Mouse (Mus musculus) cerebral cortex, adult 2 months (tissue): ENCODE measurements around the gene Mpv17l2.

Experiments used
- WGBS: fragments of 180-500 bp; shearing (Covaris S2); methylation state at CpG from one replicate; pipeline ENCODE4 v1.1.7; 2018; 5-methylcytosine and 5-hydroxymethylcytosine counted together

The Mpv17l2 gene

DNA sequence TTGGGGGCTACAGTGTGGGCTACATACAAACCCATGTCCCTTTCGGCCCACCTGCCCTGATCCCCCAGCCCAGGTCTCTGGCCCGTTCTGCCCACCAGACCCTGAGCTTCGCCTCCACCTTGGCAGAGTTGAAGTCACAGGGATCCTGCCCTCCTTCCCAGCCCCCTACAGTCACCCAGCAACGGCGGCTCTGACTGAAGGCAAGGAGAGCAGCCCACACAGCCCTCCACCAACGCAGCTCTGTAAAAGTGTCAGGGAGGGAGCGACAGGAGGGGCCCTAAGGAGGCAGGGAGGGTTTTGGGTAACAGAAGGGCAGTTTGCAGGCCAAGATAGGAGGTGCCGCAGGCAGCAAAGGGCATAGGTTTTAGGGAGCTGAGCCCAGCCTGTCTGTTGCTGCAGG lies 30.1 kb upstream of the Mpv17l2 start:
- WGBS, result 50% methylated on average over 8 of the region's 8 CpGs

DNA sequence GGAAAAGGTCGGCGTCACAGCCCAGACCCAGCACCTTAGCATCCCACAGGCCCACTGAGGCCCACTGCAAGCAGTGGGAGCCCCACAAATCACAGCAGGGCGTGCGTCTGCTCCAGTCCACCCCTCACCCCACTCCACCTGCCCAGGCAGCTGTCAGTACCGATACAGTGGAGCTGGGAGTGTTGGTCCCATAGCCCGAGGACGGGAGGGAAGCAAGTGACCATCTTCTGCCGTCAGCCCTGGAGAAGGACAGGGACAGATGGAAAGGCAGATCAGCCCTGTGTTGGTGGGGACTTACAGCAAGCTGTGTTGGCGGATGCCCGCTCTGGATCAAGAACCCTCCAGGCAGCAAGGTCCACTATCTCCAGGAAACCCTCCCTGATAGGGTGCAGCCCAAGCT lies 28.3 kb upstream of the Mpv17l2 start:
- WGBS, result 65% methylated on average over 10 of the region's 10 CpGs

DNA sequence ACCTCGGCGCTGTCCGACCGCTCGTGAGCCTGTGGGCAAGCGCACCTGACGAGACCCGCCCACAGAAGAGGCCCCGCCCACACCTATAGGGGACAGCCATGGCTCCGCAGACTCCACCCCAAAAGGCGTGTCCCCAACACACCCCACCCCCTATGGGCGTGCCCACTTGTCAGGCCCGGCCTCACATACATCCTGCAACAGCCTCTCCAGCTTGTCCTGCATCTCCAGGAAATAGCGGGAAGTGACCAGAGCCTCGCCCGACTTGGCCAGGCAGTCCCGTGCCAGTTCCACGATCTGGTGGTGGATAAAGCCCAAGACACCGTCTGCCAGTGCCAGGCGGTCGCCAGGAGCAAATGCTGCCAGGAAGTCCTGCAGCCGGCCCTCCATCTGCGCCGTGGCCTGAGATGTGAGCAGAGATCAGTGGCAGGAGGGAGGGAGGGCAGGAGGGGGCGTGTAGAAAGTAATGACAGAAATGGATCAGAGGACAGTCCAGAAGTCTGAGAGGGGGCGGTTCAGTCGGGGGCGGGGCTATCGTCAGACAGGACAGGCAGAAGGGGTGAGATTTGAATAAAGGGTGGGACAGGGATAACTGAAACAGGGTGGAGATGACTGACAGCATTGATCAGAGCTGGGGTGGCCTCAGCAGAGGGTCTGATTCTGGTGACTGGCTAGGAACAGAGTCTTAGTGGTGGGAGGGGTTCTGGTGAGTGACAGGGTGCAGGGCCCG lies 27.4 kb upstream of the Mpv17l2 start:
- WGBS, result 41% methylated on average over 30 of the region's 30 CpGs

DNA sequence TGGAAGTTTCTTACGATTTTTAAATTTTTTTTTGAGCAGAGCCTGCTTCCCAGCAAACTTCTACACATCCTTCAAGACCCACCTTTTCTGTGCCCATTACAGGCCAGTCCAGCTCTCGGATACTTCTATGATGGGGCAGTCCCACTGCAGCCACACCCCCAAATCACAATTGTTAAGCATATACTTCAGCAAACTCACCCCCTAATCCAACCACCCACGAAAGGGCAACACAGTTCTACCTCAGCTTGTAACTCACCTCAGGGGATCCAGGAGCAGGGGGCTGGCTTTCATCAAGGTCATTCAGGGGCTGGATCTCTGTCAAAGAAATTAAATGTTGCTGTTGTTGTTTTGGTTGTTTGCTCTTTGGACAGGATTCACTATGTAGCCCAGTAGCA lies 26.3 kb upstream of the Mpv17l2 start:
- 92% methylated on average over 3 of the region's 3 CpGs for WGBS

DNA sequence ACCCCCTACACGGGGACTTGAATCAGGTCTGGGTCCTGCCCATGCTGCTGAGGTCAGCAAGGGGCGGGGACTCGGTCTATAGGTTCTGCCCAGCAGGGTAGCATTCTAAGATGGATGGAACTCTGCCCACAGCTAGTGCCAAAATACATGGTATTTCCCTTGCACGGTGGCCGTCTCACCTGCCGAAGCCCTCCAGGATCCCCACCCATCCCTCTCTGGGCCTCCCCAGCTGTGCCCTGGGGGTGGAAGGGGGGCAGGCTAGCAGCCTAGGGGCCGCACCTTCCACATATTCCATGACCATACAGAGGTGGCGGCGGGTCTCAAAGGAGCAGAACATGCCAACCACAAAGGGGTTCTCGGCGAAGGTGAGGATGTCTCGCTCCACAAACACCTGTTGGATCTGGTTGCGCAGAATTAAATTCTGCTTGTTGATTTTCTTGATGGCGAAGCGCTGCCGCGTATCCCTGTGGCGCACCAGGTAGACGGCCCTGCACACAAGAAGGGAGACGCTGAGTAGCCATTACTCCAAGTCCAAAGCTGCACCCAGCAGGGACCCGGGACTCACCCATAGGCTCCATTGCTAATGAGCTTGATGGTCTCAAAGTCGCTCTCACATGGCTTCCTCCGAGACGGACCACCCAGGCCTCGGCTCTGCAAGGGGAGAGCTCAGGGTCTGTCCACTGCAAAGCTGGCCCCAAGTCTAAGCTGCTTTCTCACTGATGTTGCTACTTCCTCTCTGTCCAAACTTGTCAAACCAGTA lies 25.7 kb upstream of the Mpv17l2 start:
- 89% methylated on average over 25 of the region's 25 CpGs for WGBS

DNA sequence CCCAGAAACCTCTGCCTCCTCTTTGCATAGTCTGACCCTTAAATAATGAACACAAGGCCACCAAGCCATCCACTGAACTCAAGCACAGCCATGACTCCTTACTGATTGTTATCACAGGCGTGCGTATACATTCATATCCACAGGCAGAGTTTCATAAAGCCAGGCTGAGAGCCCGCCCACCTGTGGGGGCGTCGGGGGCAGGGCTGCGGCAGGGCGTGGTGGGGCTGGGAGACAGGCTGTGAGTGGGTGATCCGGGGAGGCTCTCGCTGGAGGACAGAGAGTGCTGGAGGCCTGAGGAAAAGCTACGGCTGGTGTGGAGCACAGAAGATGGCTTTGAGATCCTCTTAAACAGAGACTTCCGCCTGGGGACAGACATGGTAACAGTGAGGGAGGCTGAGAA lies 19.3 kb upstream of the Mpv17l2 start:
- 60% methylated on average over 11 of the region's 11 CpGs for WGBS

DNA sequence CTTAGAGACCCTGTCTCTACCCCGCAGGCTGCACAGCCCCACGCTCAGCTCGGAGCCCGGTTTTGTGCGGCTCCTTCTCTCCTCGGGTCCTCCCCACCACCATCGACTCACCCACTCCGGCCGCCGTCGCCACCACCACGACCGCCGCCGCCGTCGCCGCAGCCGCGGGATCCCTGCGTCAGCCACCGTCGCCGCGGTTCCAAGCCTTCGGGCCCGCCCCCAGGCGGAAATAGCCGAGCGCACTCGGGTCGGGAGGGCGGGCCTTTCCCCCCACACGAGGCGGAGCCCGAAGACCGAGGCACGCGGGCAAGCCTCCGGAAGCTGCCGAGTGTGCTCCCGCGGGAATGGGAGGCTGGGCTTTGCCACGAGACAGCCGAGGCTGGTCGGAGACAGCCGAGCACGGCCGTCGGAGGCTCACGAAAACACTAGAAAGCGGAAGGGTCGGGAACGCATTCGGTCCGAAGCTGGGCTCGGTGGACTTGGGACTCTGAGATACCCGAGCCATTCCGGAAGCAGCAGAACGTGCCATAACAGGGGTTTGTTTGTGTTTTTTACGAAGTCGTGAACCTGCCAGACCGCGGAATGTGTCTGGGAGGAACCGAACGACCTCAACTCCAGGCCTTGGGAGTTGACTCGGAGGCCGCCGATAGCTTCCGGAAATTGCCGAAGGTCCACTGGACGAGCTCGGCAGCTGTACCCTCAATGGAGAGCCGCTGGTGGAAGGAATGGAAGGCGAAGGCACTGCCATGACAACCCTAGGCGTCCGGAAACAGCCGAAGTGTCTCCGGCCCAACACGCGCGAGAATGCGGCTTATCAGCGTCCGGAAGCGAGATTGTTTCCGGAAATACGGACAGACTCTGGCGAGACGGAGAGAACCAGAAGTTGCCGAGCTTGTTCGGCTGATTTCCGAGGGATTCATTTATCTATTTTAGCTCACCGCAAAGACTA lies 16.0 kb upstream of the Mpv17l2 start, which contains the start of gene Pik3r2:
TSS of gene Pik3r2 (minus strand) at position 218 of the 949 bp plus-strand sequence.
- WGBS, result under 1% methylated on average over 94 of the region's 94 CpGs

DNA sequence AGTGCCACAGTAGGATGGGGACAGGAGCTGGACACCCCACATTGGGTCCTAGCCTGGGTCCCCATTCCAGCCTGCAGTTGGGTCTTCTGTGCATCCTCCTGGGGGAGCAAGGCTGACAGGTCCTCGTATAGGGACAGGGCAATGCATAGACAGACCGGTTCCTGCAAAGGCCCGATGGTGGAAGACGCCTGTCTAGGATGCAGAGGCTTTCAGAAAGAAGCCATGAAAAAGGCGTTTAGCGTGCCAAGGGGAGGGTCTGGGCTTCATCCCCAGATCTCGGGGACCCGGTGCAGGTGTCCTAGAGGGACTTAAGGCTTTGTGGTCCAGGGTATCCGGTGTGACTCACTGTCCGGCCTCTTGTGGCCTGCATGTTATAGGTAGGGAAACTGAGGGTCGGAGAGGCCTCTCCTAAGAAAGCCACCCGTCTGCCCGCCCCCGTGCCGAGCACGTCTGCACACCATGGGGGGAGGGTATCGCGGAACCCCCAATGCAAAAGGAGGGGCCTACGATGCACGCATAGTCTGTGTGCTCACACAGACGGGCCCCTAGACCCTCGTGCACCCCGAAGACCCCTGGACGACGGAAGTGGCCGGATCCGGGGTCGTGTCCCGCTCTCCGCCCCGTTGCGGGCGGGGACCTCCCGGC lies 15.2 kb upstream of the Mpv17l2 start:
- WGBS, result under 1% methylated on average over 34 of the region's 34 CpGs

DNA sequence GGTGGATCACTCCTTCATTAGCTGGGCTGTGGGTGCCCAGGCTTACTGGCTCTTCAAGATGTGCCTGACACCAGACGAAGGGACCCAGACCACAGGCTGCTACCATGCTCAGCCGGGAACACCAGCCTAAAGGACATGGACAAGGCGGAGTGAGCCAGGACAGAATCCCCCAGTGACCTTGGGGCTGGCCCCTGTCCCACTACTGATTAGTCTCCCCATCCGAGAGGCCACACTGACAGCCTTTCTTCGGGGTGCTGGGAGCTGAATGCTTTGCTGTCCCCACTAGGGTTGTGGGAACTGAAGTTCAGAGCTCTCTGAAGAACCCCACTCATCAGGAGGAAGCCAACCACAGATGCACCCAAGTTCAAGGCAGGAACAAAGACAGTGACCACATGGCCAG lies 14.5 kb upstream of the Mpv17l2 start:
- 62% methylated on average over 5 of the region's 5 CpGs for WGBS

DNA sequence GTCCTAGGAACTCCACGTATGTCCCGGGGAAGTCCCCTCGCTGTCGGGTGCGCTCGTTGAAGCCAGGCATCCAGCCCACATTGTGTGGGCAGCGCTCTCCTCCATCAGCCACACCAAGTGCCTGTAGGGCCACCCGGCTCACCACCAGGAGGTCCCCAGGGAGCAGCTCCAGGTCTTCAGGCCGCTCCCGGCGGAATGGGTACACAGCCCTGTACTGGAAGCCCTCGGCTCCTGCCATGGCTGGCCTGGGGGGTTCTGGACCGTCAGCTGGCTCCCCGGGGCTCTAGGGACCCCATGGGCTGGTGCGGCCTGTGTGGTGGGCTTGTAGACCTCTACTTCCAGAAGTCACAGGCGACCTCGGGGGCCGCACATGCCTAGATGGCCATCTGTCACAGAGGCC lies 14.0 kb upstream of the Mpv17l2 start:
- 84% methylated on average over 18 of the region's 18 CpGs for WGBS

DNA sequence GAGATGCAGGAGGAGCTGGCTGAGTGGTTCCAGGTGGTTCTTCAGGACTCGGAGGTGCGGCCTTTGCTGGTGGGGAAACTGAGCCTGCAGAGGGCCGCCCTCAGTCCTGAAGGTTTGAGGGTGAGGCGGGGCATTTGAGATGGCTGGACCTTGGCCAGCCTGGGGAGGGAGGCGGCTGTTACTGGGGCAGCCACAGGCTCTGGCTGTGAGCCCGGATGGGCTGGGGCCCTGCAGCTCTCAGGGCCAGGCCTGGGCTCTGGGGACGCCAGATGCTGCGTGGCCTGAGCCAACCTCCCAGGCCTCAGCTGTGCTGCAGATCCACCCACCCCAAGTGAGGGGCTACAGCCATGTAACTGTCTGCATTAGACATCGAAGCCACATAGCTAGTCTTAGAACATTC lies 13.1 kb upstream of the Mpv17l2 start:
- 24% methylated on average over 9 of the region's 9 CpGs for WGBS

DNA sequence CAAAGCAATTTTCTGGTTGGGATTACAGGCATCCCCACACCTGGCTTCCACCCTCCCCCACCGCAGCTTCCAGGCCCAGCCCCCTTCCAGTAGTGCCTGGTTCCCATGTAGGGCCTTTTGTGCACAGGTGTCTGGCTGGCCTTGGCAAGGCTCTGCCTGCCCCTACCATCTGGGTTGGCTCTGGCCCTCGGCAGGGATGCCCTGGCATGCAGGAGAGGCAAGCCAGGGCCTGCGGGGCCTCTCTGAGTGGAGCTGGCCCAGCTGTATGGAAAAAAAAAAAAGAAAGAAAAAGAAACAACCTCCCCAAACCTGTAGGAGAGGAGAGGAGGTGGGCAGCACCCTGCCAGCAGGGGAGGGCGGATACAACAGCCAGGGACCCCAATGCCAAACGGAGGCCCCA lies 12.7 kb upstream of the Mpv17l2 start:
- WGBS, result 43% methylated on average over 5 of the region's 5 CpGs

DNA sequence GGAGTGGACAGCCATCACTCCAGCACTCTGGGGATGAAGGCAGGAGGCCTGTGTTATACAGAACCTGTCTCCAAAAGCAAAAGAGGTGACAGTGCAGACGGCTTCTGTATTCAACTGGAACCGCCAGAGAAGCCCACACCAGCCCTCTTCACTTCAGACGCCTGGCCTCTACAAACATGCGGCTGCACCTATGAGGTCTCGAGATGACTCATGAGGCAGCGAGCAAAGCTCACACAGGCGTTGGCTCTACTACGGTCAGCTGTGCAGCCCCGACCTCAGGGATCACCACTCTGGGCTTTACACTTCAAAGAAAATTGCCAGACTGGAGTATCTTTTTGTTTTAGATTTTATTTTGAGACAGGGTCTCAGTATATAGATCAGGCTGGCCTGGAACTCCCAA lies 12.1 kb upstream of the Mpv17l2 start:
- WGBS, result 77% methylated on average over 9 of the region's 9 CpGs

DNA sequence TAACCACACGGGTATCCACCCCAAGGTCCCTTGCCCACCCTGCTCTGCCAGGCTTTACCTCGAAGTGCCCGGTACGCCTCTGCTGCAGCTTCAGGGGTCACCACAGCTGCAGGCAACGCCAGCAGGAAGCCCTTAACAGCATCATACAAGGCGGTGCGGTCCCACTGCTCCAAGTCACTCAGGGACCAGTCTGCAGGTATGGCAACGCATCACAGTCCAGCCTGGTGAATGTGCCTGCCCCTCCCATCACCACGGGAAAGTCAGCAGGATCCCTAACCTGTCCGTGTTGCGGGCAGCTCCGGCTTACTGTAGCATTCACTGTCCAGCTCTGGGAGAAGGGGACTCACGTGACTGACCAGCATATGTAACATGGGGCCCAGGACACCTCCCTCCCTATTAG lies 11.3 kb upstream of the Mpv17l2 start:
- WGBS, result 94% methylated on average over 13 of the region's 13 CpGs

DNA sequence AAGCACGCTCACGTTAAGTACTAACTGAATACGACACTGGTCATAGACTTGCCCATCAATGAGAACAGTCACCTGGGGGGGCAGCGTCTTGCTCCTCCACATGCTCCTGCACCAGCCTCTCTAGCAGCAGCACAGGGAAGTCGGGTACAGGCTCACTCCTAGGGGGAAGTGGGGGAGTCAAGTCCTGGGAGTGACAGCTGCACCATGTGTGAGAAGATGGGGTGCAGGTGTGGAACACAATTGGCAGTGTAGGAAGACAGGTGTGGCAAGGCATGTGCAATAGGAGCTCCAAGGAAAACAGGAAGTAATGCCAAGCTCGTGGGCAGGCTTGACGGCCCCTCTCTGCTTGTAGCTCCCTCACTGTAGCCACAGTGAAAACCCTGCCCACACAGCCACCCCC lies 10.5 kb upstream of the Mpv17l2 start:
- 73% methylated on average over 7 of the region's 7 CpGs for WGBS

DNA sequence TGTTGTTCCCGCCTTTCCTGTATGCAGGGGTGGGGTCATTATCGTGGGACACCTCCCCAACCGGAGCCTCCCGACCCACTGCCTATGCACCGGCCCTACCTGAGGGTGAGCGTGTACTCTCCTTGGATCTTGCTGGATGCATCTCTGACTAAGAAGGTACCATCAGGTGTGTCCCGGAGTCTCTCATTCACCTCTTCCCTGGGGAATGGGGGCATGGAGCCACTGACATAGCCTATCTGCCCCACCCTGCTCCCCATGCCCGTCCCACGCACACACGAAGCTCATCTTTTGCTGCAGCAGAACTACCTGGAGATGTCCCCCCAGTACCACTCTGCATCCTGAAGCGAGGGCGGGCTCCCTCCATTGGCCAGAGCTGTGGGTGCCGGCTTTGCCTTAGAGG lies 10.0 kb upstream of the Mpv17l2 start:
- 95% methylated on average over 13 of the region's 13 CpGs for WGBS

DNA sequence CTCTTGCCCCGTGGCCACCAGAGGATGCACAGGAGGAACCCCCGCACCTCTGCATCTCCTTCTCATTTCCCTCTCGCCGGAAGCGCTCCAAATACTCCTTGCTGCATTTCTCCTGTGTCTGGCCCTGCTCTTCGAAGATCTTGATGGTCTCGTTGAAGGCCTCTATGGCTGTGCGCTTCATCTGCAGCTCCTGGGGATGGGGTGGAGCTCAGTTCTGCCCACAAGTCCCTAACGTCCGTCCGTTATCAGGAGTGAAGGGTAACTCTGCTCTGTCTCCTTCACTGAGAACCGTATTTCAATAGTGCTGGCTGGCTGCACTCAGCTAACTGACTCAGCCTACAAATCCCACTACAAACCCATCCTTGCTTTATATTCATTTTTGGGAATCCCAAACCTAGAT lies 9.1 kb upstream of the Mpv17l2 start:
- 80% methylated on average over 12 of the region's 12 CpGs for whole genome bisulfite sequencing

DNA sequence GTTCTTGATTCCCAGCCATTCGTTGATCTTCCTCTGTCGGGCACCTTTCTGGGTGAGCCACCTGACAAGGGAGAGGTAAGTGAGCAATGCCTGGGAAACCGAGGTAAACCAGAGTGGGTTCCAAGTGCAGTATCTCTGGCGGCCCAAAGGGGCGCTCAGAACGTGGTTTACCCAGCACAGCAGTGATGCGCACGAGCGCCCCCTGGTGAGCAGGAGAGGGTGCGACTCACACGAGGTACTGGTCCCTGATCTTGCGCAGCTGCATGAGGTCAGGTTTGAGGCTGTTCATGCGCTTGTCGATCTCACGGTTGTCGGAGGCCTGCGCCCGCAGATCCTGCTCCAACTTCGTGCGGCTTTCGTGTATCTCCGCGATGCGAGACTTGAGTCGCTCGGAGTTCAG lies 8.6 kb upstream of the Mpv17l2 start:
- 8% methylated on average over 26 of the region's 26 CpGs for WGBS

DNA sequence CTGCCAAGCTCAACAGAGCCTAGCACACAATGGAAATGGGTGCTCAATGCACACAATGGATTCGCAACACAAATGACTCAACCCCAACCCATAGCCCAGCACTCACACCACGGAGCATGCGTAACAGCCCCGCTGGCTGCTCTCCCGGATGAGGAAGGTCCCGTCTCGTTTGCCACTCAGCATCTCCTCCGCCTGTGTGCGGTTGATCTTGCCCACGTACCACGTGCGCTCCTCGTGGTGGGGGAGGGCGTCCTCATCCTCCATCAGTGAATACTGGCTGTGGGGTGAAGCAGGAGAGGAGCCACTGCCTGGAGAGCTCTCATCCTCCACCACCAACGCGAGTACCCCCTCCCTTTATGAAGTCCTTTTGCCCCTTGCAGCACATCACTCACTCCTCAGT lies 8.2 kb upstream of the Mpv17l2 start:
- 76% methylated on average over 16 of the region's 16 CpGs for WGBS

DNA sequence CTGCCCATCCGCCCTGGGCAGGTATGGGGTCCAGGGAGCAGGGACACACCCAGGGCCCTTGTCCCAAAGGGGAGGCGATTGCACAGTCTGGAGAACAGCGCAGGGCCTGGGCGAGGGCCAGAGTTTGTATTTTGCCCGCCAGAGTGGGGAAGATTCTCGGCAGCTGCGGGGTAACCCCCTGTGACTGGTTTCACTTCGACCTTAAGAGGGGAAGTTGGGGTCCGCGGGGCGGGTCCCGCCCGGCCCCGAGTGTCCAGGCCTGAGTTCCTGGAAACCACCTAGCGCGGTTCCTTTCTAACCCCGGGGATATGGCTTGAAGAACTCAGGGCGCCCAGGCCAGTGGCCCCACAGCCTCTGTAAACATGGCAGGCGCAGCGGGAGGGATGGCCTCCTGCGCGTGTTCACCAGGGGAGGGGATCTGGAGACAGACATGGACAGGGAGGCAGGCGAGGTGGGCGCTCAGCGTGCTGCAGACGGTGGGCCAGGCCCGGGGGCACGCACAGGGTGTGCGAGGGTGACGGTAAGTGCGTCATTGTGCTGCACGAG lies 7.6 kb upstream of the Mpv17l2 start:
- 91% methylated on average over 32 of the region's 32 CpGs for WGBS

DNA sequence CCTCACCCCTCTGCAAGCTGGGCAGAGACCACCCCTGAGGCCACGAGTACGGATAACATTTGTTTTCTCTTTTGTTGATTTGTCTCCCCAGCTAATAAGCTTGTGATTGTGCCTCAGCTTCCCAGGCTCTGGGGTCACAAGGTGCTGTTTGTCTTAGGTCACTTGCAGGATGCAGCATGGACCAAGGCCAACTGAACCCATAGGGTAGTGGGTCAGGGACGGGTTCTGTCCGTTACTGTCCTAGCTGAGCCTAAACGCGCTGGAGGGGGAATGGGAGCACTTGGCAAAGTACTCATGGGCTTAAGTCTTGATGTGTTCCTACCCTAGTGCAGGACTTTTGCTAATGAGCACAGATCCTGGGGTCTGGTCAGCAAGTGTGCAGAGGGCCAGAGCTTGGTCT lies 6.8 kb upstream of the Mpv17l2 start:
- 70% methylated on average over 6 of the region's 6 CpGs for WGBS
